Mouse (Mus musculus): ENCODE measurements at regions not wholly inside any gene's neighbourhood (a gene's known extent, or its start where the extent isn't known, plus 50 kb on each side); places are given as distances from the start of the nearest gene placed in this dataset.

DNA sequence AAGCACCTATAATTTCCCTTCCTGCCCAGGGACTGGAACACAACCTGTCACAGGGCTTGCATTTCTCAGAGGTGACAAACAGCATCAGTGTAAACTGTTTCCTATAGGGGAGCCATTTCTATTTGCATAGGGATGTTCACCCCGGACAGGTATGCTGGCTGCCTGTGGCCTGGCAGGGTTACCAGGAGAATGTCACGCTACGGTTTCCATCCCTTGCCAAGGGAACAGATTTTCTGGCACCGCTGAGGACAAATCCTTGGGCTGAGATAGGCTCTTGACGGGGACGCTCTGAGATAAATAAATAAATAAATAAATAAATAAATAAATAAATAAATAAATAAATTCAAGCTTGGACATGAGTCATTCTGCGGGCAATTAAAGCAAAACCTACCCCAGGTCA lies 308.0 kb downstream of the Gm45692 start:
- no peak overlapping the region for H3ac ChIP-seq (ENCODE audit: control insufficient read depth, insufficient read length, low read depth)
- no peaks in the 10 kb centered on the region for H3K79me3 ChIP-seq (ENCODE audit: low read depth)
- no peaks in the 10 kb centered on the region for H3K79me2 ChIP-seq (ENCODE audit: control insufficient read depth, insufficient read depth)
- H3K27me3 ChIP-seq (ENCODE audit: control insufficient read depth, insufficient read depth, insufficient read length): no peaks in the 10 kb centered on the region
- TF ChIP-seq MAX (IDR thresholded peaks at IDR 0.05) (no peak), CEBPB (IDR thresholded peaks at IDR 0.05; ENCODE audit: low read depth) (no peak), FOSL1 (IDR thresholded peaks at IDR 0.05; ENCODE audit: insufficient read depth, low read length, poor library complexity, severe bottlenecking) (no peak), MYOG (IDR thresholded peaks at IDR 0.05; ENCODE audit: control insufficient read depth, extremely low read depth, insufficient read length) (no peak), CTCF (IDR thresholded peaks at IDR 0.05; ENCODE audit: control insufficient read depth, insufficient read depth, insufficient read length) (no peak), USF1 (IDR thresholded peaks at IDR 0.05; ENCODE audit: low read depth) (no peak), MYOD1 (IDR thresholded peaks at IDR 0.05; ENCODE audit: control insufficient read depth, insufficient read length, low read depth) (no peak)
- H3K4me3 ChIP-seq (ENCODE audit: insufficient read depth, poor library complexity, severe bottlenecking): no peak overlapping the region
- no peaks in the 10 kb centered on the region for H3K36me3 ChIP-seq (ENCODE audit: control insufficient read depth, insufficient read depth)

DNA sequence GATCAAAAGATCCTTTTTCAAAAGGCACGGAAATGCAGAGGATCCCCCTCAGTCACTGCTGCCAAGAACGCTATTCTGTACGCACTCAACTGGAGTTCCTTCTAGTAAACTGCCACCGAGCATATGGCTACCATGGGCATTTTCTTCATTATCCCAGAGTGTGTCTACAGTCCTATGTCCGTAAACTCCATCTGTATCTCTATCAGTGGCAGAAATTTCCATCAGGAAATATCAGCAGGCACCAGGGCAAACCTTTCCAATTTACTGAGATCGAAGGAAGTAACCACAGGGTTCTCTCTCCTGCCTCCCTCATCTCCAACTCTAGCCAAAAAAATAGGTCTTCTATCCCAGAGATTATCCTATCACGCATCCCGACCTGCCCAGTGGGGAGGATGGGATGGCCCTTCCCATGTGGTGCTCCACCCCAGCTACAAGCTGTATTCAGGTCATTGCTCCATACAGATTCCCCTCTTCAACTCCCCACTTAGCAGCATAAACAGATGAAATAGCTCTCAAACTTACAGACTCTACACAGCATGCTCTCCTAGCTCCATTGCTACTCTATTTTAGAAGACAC lies 310.5 kb downstream of the Gm45692 start:
- H3K79me2 ChIP-seq (ENCODE audit: control insufficient read depth, insufficient read depth): no peaks in the 10 kb centered on the region
- no peaks in the 10 kb centered on the region for H3K79me3 ChIP-seq (ENCODE audit: low read depth)

DNA sequence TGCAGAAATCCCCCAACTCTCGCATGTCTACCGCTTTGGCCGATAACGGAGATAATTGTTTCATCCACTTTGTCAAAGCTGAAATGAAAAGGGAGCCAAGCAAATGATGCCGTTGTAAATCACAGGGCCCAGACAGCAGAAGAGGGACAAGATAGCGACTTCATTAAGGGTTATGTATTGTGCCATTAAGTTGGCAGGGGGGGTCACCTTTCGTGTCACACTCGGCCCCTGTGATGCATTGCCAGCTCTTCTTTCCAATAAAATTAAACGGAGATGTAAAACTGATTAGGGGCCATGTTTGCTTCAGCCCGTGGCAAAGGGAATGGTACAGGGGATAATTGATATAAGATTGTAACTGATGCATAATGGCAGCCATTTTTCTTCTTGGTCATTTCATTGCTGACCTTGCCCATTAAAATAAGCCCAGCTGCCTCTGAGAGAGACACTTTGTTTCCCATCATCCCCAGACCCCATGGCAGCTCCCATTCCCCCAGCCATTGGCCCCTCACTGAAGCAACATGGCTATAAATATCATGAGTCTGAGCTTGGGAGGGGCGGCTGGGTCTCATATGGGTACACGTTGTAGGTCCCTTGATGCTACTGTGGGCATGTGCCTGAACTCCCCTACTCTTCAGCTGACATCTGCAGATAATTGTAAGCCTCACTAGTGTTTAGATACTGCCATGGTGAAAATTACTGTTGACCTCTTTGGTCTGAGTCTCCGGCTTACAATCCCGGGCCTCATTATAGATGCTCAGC lies 313.0 kb downstream of the Gm45692 start:
- H3K36me3 ChIP-seq (ENCODE audit: control insufficient read depth, insufficient read depth): no peaks in the 10 kb centered on the region
- H3K79me3 ChIP-seq (ENCODE audit: low read depth): no peaks in the 10 kb centered on the region
- no peak overlapping the region for H3ac ChIP-seq (ENCODE audit: control insufficient read depth, insufficient read length, low read depth)
- H3K4me3 ChIP-seq (ENCODE audit: insufficient read depth, poor library complexity, severe bottlenecking): no peak overlapping the region
- H3K79me2 ChIP-seq (ENCODE audit: control insufficient read depth, insufficient read depth): no peaks in the 10 kb centered on the region
- H3K27me3 ChIP-seq (ENCODE audit: control insufficient read depth, insufficient read depth, insufficient read length): no peaks in the 10 kb centered on the region
- TF ChIP-seq MAX (IDR thresholded peaks at IDR 0.05): no peak

More for the DNA sequence above, 310.5 kb downstream of the Gm45692 start:
- no peak overlapping the region for H3ac ChIP-seq (ENCODE audit: control insufficient read depth, insufficient read length, low read depth)
- H3K36me3 ChIP-seq (ENCODE audit: control insufficient read depth, insufficient read depth): no peaks in the 10 kb centered on the region
- H3K27me3 ChIP-seq (ENCODE audit: control insufficient read depth, insufficient read depth, insufficient read length): no peaks in the 10 kb centered on the region
- no peak overlapping the region for H3K4me3 ChIP-seq (ENCODE audit: insufficient read depth, poor library complexity, severe bottlenecking)
- TF ChIP-seq CEBPB (IDR thresholded peaks at IDR 0.05; ENCODE audit: low read depth) (no peak), MAX (IDR thresholded peaks at IDR 0.05) (no peak), MYOD1 (IDR thresholded peaks at IDR 0.05; ENCODE audit: control insufficient read depth, insufficient read length, low read depth) (no peak), FOSL1 (IDR thresholded peaks at IDR 0.05; ENCODE audit: insufficient read depth, low read length, poor library complexity, severe bottlenecking) (no peak), MYOG (IDR thresholded peaks at IDR 0.05; ENCODE audit: control insufficient read depth, extremely low read depth, insufficient read length) (no peak), USF1 (IDR thresholded peaks at IDR 0.05; ENCODE audit: low read depth) (no peak), CTCF (IDR thresholded peaks at IDR 0.05; ENCODE audit: control insufficient read depth, insufficient read depth, insufficient read length) (no peak)

DNA sequence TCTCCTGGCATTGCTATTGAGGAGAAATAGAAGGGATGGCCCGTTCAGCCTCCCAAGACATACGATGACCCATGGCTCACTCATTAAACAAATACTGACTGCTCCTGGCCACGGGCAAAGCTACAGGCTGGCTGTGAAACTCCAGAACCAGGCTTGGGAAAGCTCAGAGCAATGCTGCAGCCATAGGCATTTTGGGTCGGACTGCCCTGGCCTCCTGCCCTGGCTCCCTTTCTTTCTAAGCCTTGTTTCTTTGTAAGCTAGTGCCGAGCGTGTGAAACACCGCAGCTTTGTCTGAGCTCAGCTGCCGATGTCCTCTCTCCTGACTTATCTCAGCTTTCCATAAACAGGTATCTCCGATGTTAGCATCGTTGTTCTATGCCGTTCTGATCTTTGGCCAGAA lies 316.9 kb downstream of the Gm45692 start:
- H3K4me3 ChIP-seq (ENCODE audit: insufficient read depth, poor library complexity, severe bottlenecking): no peak overlapping the region
- H3ac ChIP-seq (ENCODE audit: control insufficient read depth, insufficient read length, low read depth): no peak overlapping the region
- no peaks in the 10 kb centered on the region for H3K79me2 ChIP-seq (ENCODE audit: control insufficient read depth, insufficient read depth)
- H3K36me3 ChIP-seq (ENCODE audit: control insufficient read depth, insufficient read depth): no peaks in the 10 kb centered on the region
- H3K27me3 ChIP-seq (ENCODE audit: control insufficient read depth, insufficient read depth, insufficient read length): no peaks in the 10 kb centered on the region
- H3K79me3 ChIP-seq (ENCODE audit: low read depth): no peaks in the 10 kb centered on the region
- TF ChIP-seq CTCF (IDR thresholded peaks at IDR 0.05; ENCODE audit: control insufficient read depth, insufficient read depth, insufficient read length): no peak
- no peak for TF ChIP-seq MAX (IDR thresholded peaks at IDR 0.05)
- TF ChIP-seq USF1 (IDR thresholded peaks at IDR 0.05; ENCODE audit: low read depth): no peak
- no peak for TF ChIP-seq MYOG (IDR thresholded peaks at IDR 0.05; ENCODE audit: control insufficient read depth, extremely low read depth, insufficient read length)
- no peak for TF ChIP-seq MYOD1 (IDR thresholded peaks at IDR 0.05; ENCODE audit: control insufficient read depth, insufficient read length, low read depth)
- no peak for TF ChIP-seq CEBPB (IDR thresholded peaks at IDR 0.05; ENCODE audit: low read depth)
- TF ChIP-seq FOSL1 (IDR thresholded peaks at IDR 0.05; ENCODE audit: insufficient read depth, low read length, poor library complexity, severe bottlenecking): no peak

DNA sequence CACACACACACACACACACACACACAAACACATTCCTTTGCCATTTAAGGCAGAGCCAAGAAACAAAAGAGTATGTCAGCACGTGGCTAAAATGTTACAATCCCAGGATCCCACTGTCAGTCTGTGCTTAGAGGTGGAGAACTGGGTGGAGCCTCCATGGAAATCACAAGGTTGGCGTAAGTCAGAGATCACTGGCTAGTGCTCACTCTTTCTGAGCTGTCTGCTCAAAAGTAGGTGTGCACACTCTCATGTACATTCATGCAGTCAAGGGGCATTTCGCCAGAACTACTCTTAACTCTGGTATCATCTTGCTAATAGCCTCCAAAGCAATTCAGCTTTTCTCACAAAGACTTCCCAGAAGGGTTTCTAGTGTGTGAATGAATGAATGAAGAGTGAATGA lies 318.2 kb downstream of the Gm45692 start:
- H3K79me2 ChIP-seq (ENCODE audit: control insufficient read depth, insufficient read depth): no peaks in the 10 kb centered on the region
- no peaks in the 10 kb centered on the region for H3K79me3 ChIP-seq (ENCODE audit: low read depth)

More for the DNA sequence above, 318.2 kb downstream of the Gm45692 start:
- Histone ChIP-seq H3K4me3 (ENCODE audit: insufficient read depth, poor library complexity, severe bottlenecking) (no peak overlapping the region), H3K27me3 (ENCODE audit: control insufficient read depth, insufficient read depth, insufficient read length) (no peaks in the 10 kb centered on the region), H3ac (ENCODE audit: control insufficient read depth, insufficient read length, low read depth) (no peak overlapping the region), H3K36me3 (ENCODE audit: control insufficient read depth, insufficient read depth) (no peaks in the 10 kb centered on the region)
- TF ChIP-seq FOSL1 (IDR thresholded peaks at IDR 0.05; ENCODE audit: insufficient read depth, low read length, poor library complexity, severe bottlenecking) (no peak), MAX (IDR thresholded peaks at IDR 0.05) (no peak), MYOG (IDR thresholded peaks at IDR 0.05; ENCODE audit: control insufficient read depth, extremely low read depth, insufficient read length) (no peak), CTCF (IDR thresholded peaks at IDR 0.05; ENCODE audit: control insufficient read depth, insufficient read depth, insufficient read length) (no peak), MYOD1 (IDR thresholded peaks at IDR 0.05; ENCODE audit: control insufficient read depth, insufficient read length, low read depth) (no peak), USF1 (IDR thresholded peaks at IDR 0.05; ENCODE audit: low read depth) (no peak), CEBPB (IDR thresholded peaks at IDR 0.05; ENCODE audit: low read depth) (no peak)

Measured in C2C12 (cell line).